Mouse (Mus musculus) CH12.LX (cell line): ENCODE data around the gene Cox15. TPM values are rescaled to one million over a fixed set of nuclear protein-coding genes. Genes with fewer than 3 reads are reported as not detected.

Source experiments
- DNase-seq: peaks from one replicate; pipeline ENCODE4 v3.0.0-alpha.2; 2013; ENCODE audit errors: extremely low read depth
- H3K27ac ChIP-seq: 2 replicates; pipeline ENCODE4 v1.5.1; 2012; ENCODE audit warnings: low read depth, mild to moderate bottlenecking, control low read depth, moderate library complexity; ENCODE audit not compliant: insufficient read depth
- H3K27me3 ChIP-seq: replicated peaks from 2 replicates; pipeline ENCODE3; 2012; ENCODE audit warnings: inconsistent platforms
- H3K36me3 ChIP-seq, 2 experiments: replicated peaks in 1 of 2; 2 replicates each; pipeline versions ENCODE3 to v1.6.1; 2012; ENCODE audit warnings: inconsistent platforms in 1 of 2, low read length in 1 of 2, mild to moderate bottlenecking in 1 of 2, mixed read lengths in 1 of 2, moderate library complexity in 1 of 2; ENCODE audit not compliant: control insufficient read depth in 1 of 2, insufficient read depth in 1 of 2
- H3K4me1 ChIP-seq, 2 experiments: 2 replicates each; pipeline ENCODE4 v1.6.1; 2012; ENCODE audit warnings: inconsistent platforms in 1 of 2, moderate library complexity in 1 of 2; ENCODE audit not compliant: insufficient read depth in 2 of 2, control insufficient read depth in 1 of 2
- H3K4me2 ChIP-seq: 2 replicates; pipeline ENCODE4 v1.6.1; 2012; ENCODE audit warnings: low read depth, mild to moderate bottlenecking, control low read depth; ENCODE audit not compliant: poor library complexity, insufficient read depth, severe bottlenecking
- H3K4me3 ChIP-seq, 3 experiments: fragments of 150-350 bp in 1 of 3; sonication (generic) in 1 of 3; replicated peaks in 1 of 3; 2 replicates each; pipeline versions ENCODE3 to v1.5.1; 2011 to 2012; ENCODE audit warnings: low read depth in 2 of 3, low read length in 2 of 3, mild to moderate bottlenecking in 2 of 3, moderate library complexity in 2 of 3, control low read depth in 1 of 3, improper control_type of control experiment in 1 of 3, inconsistent platforms in 1 of 3, mixed read lengths in 1 of 3; ENCODE audit not compliant: poor library complexity in 1 of 3
- H3K79me2 ChIP-seq: replicated peaks from 2 replicates; pipeline ENCODE4 v1.6.1; 2012; ENCODE audit warnings: mild to moderate bottlenecking, moderate library complexity; ENCODE audit not compliant: control insufficient read depth, poor library complexity, insufficient read depth, severe bottlenecking; ENCODE audit errors: extremely low read depth
- H3K9ac ChIP-seq: 2 replicates; pipeline ENCODE4 v1.6.1; 2012; ENCODE audit warnings: low read depth, mild to moderate bottlenecking, control low read depth, moderate library complexity; ENCODE audit not compliant: insufficient read depth
- H3K9me3 ChIP-seq: replicated peaks from 2 replicates; pipeline ENCODE3; 2012; ENCODE audit warnings: low read length, inconsistent platforms, mixed read lengths
- BHLHE40 ChIP-seq: IDR thresholded peaks from 2 replicates; pipeline ENCODE4 v1.6.1; 2011; ENCODE audit warnings: mild to moderate bottlenecking, low read depth, low read length, improper control_type of control experiment
- CHD2 ChIP-seq: IDR thresholded peaks from 2 replicates; pipeline ENCODE4 v1.6.1; 2011; ENCODE audit warnings: low read length, improper control_type of control experiment
- CTCF ChIP-seq, 2 experiments: IDR thresholded peaks in 1 of 2; conservative IDR thresholded peaks in 1 of 2; 2 replicates each; pipeline ENCODE4 v1.5.1; 2011 to 2012; ENCODE audit warnings: low read depth in 2 of 2, low read length in 2 of 2, improper control_type of control experiment in 1 of 2, inconsistent platforms in 1 of 2, mild to moderate bottlenecking in 1 of 2, moderate library complexity in 1 of 2
- ELF1 ChIP-seq: IDR thresholded peaks from 2 replicates; pipeline ENCODE4 v1.6.1; 2014; ENCODE audit warnings: low read depth, mild to moderate bottlenecking, inconsistent platforms, low read length, improper control_type of control experiment
- EP300 ChIP-seq: IDR thresholded peaks from 2 replicates; pipeline ENCODE4 v1.6.1; 2011; ENCODE audit warnings: low read length, improper control_type of control experiment
- ETS1 ChIP-seq: conservative IDR thresholded peaks from 2 replicates; pipeline ENCODE4 v1.6.1; 2012; ENCODE audit warnings: low read depth, mild to moderate bottlenecking, inconsistent platforms, low read length, improper control_type of control experiment, moderate library complexity
- GABPA ChIP-seq: IDR thresholded peaks from 2 replicates; pipeline ENCODE4 v1.6.1; 2012; ENCODE audit warnings: low read depth, low read length, improper control_type of control experiment, inconsistent platforms; ENCODE audit not compliant: insufficient replicate concordance
- HCFC1 ChIP-seq: IDR thresholded peaks from 2 replicates; pipeline ENCODE4 v1.6.1; 2012; ENCODE audit warnings: low read depth, mild to moderate bottlenecking, inconsistent platforms, low read length, improper control_type of control experiment
- IRF4 ChIP-seq: IDR thresholded peaks from 2 replicates; pipeline ENCODE4 v1.6.1; 2014; ENCODE audit warnings: low read depth, mild to moderate bottlenecking, inconsistent platforms, low read length, improper control_type of control experiment
- KAT2A ChIP-seq: IDR thresholded peaks from 2 replicates; pipeline ENCODE4 v1.6.1; 2012; ENCODE audit warnings: low read length, improper control_type of control experiment, inconsistent platforms; ENCODE audit not compliant: insufficient replicate concordance
- MAFK ChIP-seq: IDR thresholded peaks from 2 replicates; pipeline ENCODE4 v1.6.1; 2011; ENCODE audit warnings: low read length, improper control_type of control experiment; ENCODE audit not compliant: insufficient replicate concordance
- MAX ChIP-seq: IDR thresholded peaks from 2 replicates; pipeline ENCODE4 v1.6.1; 2011; ENCODE audit warnings: low read length, improper control_type of control experiment
- MAZ ChIP-seq: IDR thresholded peaks from 2 replicates; pipeline ENCODE4 v1.6.1; 2012; ENCODE audit warnings: low read depth, mild to moderate bottlenecking, inconsistent platforms, low read length, improper control_type of control experiment, moderate library complexity
- MEF2A ChIP-seq: IDR thresholded peaks from 2 replicates; pipeline ENCODE4 v1.6.1; 2014; ENCODE audit warnings: low read depth, mild to moderate bottlenecking, inconsistent platforms, low read length, improper control_type of control experiment, borderline replicate concordance
- MXI1 ChIP-seq: IDR thresholded peaks from 2 replicates; pipeline ENCODE4 v1.6.1; 2011; ENCODE audit warnings: mild to moderate bottlenecking, low read depth, low read length, improper control_type of control experiment
- MYC ChIP-seq: IDR thresholded peaks from 2 replicates; pipeline ENCODE4 v1.6.1; 2011; ENCODE audit warnings: low read depth, mild to moderate bottlenecking, improper control_type of control experiment, low read length
- RAD21 ChIP-seq: IDR thresholded peaks from 2 replicates; pipeline ENCODE4 v1.6.1; 2011; ENCODE audit warnings: low read depth, mild to moderate bottlenecking, low read length, improper control_type of control experiment, moderate library complexity
- RCOR1 ChIP-seq: conservative IDR thresholded peaks from 2 replicates; pipeline ENCODE4 v1.6.1; 2012; ENCODE audit warnings: low read depth, mild to moderate bottlenecking, inconsistent platforms, low read length, improper control_type of control experiment
- SIN3A ChIP-seq: IDR thresholded peaks from 2 replicates; pipeline ENCODE4 v1.6.1; 2012; ENCODE audit warnings: low read length, improper control_type of control experiment, inconsistent platforms
- TBP ChIP-seq: conservative IDR thresholded peaks from 2 replicates; pipeline ENCODE4 v1.6.1; 2011; ENCODE audit warnings: low read depth, low read length, improper control_type of control experiment
- UBTF ChIP-seq: IDR thresholded peaks from 2 replicates; pipeline ENCODE4 v1.6.1; 2012; ENCODE audit warnings: low read depth, mild to moderate bottlenecking, inconsistent platforms, low read length, improper control_type of control experiment, moderate library complexity
- ZC3H11A ChIP-seq: IDR thresholded peaks from 2 replicates; pipeline ENCODE4 v1.6.1; 2012; ENCODE audit warnings: low read depth, mild to moderate bottlenecking, inconsistent platforms, low read length, improper control_type of control experiment
- ZMIZ1 ChIP-seq: IDR thresholded peaks from 2 replicates; pipeline ENCODE4 v1.6.1; 2012; ENCODE audit warnings: low read depth, mild to moderate bottlenecking, inconsistent platforms, low read length, improper control_type of control experiment
- ZNF384 ChIP-seq: IDR thresholded peaks from 2 replicates; pipeline ENCODE4 v1.6.1; 2012; ENCODE audit warnings: low read depth, low read length, improper control_type of control experiment, inconsistent platforms
- dilution Hi-C: fragments of 300-500 bp; cut with MboI; formaldehyde crosslinking; loops from 2 replicates; pipeline ENCODE4 v1.14.3; 2020; ENCODE audit warnings: low sequenced_read_pairs; ENCODE audit not compliant: extremely low pct_unique_long_range_greater_than_20kb, extremely low pct_ligation_motif_present
- in situ Hi-C: fragments of 300-500 bp; cut with MboI; formaldehyde crosslinking; loops from 3 replicates; pipeline ENCODE4 v1.14.3; 2019; ENCODE audit warnings: low sequenced_read_pairs, low pct_ligation_motif_present, low pct_unique_long_range_greater_than_20kb, mixed read lengths
- polyA plus RNA-seq: library from polyadenylated mRNA; unstranded; fragments of >175 nt; gene quantifications from 2 replicates; pipeline ENCODE4 v1.2.1, GENCODE M21; 2012; ENCODE audit warnings: low read depth; ENCODE audit not compliant: insufficient read length
- total RNA-seq, 2 experiments: library from RNA; depleted of rRNA; stranded (reverse); fragments of 300-350 nt in 1 of 2; fragments of >200 nt in 1 of 2; gene quantifications; 2 replicates each; pipeline ENCODE4 v1.2.3; 2012 to 2014

Cox15 gene
- total and polyA plus RNA-seq, 3 experiments = 17.4 to 26.9 (median 18.1) TPM

- DNase-seq = no peak
- in situ Hi-C loops = no loop called here
- no peak overlapping the region for H3K9ac ChIP-seq
These were observed 33.6 kb upstream of the Cox15 start for GRCm38 (mm10) chr19:43786249-43787026.

GRCm38 (mm10) chr19:43784761-43785160 lies 32.0 kb upstream of the Cox15 start:
- no peak for DNase-seq
- dilution Hi-C loops (no loop called here), in situ Hi-C loops (no loop called here)
- H3K27me3 ChIP-seq = no peaks in the 10 kb centered on the region
- no peak for TF ChIP-seq TBP
- no peak for TF ChIP-seq ZMIZ1
- TF ChIP-seq GABPA = no peak
- no peak for TF ChIP-seq CHD2
- TF ChIP-seq HCFC1 = no peak
- TF ChIP-seq MEF2A = no peak
- no peak for TF ChIP-seq IRF4
- no peak for TF ChIP-seq CTCF (conservative IDR thresholded peaks at IDR 0.05 in 1 of 2, IDR thresholded peaks at IDR 0.05 in 1 of 2; ENCODE audit: low read depth in 2 of 2, low read length in 2 of 2)
- no peak for TF ChIP-seq MYC
- TF ChIP-seq MAZ = no peak
- no peak overlapping the region for H3K9ac ChIP-seq
- H3K4me1 ChIP-seq = peaks cover 6 to 7% of the 10 kb centered on the region in 2 experiments; a peak in 2 of 4 replicates
- no peak overlapping the region for H3K27ac ChIP-seq
- H3K4me2 ChIP-seq = no peak overlapping the region
- H3K79me2 ChIP-seq = no peaks in the 10 kb centered on the region
- H3K4me3 ChIP-seq = no peak overlapping the region
- no peaks in the 10 kb centered on the region for H3K9me3 ChIP-seq
- H3K36me3 ChIP-seq = no peaks in the 10 kb centered on the region

More at GRCm38 (mm10) chr19:43786249-43787026, 33.6 kb upstream of the Cox15 start:
- no peak overlapping the region for H3K4me3 ChIP-seq
- no peaks in the 10 kb centered on the region for H3K27me3 ChIP-seq
- dilution Hi-C loops = no loop called here
- H3K36me3 ChIP-seq = no peaks in the 10 kb centered on the region
- no peak overlapping the region for H3K27ac ChIP-seq
- H3K4me2 ChIP-seq = peak overlapping the region; percentile 29; the same call in 1 of the 2 replicates
- no peaks in the 10 kb centered on the region for H3K79me2 ChIP-seq
- TF ChIP-seq MAFK = no peak
- TF ChIP-seq RAD21 = no peak
- no peak for TF ChIP-seq GABPA
- no peak for TF ChIP-seq EP300
- no peak for TF ChIP-seq HCFC1
- TF ChIP-seq MXI1 = no peak
- TF ChIP-seq ZNF384 = no peak
- TF ChIP-seq MAX = no peak
- TF ChIP-seq ZC3H11A = no peak
- TF ChIP-seq TBP = no peak
- TF ChIP-seq MAZ = no peak
- no peak for TF ChIP-seq KAT2A
- no peak for TF ChIP-seq RCOR1
- no peak for TF ChIP-seq UBTF
- no peak for TF ChIP-seq ETS1
- no peak for TF ChIP-seq SIN3A
- TF ChIP-seq ELF1 = no peak
- no peak for TF ChIP-seq BHLHE40
- H3K9me3 ChIP-seq = no peaks in the 10 kb centered on the region
- H3K4me1 ChIP-seq = peaks cover 6 to 7% of the 10 kb centered on the region in 2 experiments; a peak in 2 of 4 replicates
